Mouse (Mus musculus) neutrophil, adult 5-6 weeks (primary cell): Measurements from ENCODE around the gene Cpne2. TPM values are rescaled to one million over a fixed set of nuclear protein-coding genes. Genes with fewer than 3 reads are reported as not detected.

Experiments
- ATAC-seq: fragments of 151-379, 151-347 bp; 2 replicates; pipeline ENCODE4 v1.8.0; 2017; ENCODE audit warnings: mild to moderate bottlenecking, moderate TSS enrichment; ENCODE audit not compliant: insufficient number of reproducible peaks, poor library complexity, low FRiP score, severe bottlenecking; ENCODE audit errors: extremely low read depth
- total RNA-seq: library from RNA; stranded (forward); fragments of 200-1000 nt; gene quantifications from 2 replicates; pipeline ENCODE4 v1.2.3, GENCODE M21; 2017

The Cpne2 gene
- total RNA-seq, 1 experiment from 2014 or later, result 35.5 TPM

- ATAC-seq, result no peak
Measured at GRCm38 (mm10) chr8:94568098-94568497, 35.3 kb downstream of the Cpne2 start.

DNA sequence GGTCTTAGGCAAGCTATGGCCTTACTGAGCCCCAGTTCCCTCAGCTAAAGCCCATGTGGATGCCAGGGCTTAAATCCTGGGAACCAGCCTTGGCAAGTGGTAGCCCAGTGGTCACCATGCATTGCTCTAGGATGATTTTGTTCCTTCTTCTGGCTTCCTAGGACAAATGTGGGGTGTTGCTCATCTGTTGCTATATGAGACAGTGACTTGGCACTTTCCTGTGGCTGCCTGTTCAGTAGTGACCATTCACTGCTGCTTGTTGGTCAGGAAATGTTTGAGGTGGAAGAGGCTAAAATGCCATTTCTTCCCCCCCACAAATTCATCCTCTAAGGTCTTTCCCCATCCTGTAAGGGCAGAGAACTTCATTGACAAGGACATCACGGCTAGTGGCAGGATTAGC lies 36.6 kb downstream of the Cpne2 start:
- ATAC-seq, result no peak

DNA sequence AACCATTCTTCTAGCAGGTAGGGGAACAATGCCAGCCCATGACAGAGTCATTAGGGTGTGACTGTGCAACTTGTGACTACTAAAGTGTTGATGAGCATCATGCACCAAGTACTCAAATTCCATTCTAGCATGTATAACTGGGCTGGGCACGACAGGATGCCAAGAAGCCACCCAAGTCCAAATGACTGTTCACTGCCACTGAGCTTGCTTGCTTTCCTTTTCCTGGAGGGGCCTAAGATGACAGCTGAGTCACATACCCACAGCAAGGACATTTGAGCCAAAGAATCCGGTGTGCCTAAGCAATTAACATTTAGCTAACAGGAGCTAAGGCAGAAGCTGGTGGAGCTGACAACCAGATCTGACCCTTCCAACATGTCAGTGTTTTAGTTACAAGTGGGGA lies 39.1 kb downstream of the Cpne2 start:
- no peak for ATAC-seq

DNA sequence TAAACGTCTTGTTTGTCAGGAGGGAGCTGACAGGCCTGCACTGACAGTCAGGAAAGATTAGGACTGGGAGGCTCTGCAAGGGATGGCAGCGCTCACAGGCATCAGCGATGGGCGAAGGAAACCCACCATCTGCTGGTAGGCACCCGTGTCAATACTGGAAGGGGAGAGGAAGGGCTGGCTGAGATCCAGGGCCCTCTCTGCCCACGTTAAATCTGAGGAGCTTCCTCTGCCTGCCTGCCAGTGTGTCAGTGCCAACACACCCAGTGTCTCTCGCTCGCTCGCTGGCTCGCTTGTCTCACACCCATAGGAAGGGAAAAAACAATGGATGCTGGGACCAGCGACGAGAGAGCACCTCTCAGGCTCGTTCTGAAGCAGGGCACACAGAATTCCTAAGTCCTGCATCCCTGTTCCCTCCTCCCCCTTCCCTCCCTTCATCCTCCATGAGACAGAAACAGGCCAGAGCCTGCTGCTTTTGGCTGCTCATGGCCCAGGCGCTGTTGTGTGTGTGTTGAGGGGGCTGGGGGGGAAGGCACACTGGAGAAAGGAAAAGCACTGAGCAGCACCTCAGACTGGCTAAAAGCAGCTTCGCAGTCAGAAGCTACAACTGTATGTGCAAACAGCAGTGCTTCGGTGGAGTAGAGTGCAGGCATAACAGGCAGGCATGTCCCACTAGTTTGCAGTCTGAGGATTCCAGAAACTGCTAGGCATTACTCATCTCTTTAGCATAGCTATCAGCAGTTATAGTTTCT lies 41.5 kb downstream of the Cpne2 start:
- no peak for ATAC-seq

DNA sequence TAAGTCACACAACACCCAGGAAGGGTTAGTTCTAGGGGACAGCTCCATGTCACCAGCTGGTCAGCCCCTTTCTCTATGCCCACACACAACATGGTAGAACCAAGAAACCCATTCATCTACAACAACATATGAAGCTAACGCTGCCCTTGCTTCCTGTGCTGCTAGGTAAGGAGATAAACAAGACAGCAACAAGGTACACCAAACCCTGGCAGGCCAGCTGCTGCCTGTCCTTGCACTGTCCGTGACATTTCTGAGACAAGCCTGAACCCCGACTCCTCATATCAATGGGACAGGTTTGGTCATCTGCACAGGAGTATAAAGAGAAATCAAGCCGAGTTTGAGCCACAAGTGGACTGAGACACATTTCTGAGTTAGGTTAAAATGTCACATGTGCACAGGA lies 42.4 kb downstream of the Cpne2 start:
- no peak for ATAC-seq

DNA sequence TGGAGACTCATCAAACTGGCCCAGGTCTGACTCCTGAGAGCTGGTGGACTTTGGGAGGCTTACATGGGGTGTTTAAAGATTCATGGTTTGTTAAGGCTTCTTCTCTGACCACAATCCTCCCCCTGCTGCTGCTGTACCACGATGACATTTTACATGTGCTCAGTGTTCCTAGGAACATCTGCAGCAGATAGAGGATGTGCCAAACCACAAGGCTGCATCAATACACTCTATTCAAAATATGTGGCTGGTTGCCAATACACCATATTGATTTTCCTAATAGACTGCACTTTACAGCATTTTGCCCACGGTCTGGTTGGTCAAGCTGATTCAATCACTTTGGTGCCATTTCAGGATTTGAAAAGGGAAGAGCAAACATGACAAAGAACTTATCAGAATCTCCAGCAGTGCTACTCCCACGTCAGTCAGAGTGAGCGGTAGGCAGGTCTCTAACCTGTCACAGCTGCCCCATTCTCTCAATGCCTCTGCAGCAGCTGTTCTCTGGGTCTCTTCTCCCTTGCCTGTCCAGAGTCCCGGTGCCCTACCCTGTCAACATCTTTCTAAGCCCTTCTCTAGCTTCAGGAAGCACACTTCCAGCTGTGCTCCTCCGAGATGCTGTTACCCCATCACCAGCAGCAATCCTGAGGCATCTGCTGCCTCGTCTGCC lies 49.2 kb downstream of the Cpne2 start:
- ATAC-seq, result no peak

DNA sequence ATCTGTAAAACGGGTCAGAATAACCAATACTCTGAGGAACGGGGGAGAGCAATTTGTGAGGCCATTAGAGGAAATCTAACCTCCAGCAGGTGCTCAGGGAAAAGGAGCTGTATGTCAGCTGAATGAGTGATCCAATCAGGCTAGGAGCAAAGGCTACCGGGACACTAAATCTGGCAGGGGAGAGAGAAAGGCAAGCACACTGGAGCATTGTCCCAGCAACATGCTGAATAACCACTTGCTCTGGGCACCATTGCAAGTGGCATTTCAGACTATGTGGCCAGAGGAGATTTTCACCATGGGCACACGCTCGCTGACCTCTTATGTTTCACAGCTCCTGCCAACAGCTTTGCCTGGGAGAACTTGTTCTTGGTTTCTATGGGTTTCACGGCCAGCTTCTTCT lies 49.8 kb downstream of the Cpne2 start:
- ATAC-seq, result no peak

GRCm38 (mm10) chr8:94584238-94584817 lies 51.5 kb downstream of the Cpne2 start:
- peak; percentile 90 for ATAC-seq

GRCm38 (mm10) chr8:94591691-94592090 lies 58.9 kb downstream of the Cpne2 start:
- ATAC-seq, result no peak

GRCm38 (mm10) chr8:94594211-94594610 lies 61.4 kb downstream of the Cpne2 start:
- ATAC-seq, result peak; percentile 56; the same call in 1 of the 2 replicates

- no peak for ATAC-seq
Measured at GRCm38 (mm10) chr8:94600478-94600877, 67.7 kb downstream of the Cpne2 start.

DNA sequence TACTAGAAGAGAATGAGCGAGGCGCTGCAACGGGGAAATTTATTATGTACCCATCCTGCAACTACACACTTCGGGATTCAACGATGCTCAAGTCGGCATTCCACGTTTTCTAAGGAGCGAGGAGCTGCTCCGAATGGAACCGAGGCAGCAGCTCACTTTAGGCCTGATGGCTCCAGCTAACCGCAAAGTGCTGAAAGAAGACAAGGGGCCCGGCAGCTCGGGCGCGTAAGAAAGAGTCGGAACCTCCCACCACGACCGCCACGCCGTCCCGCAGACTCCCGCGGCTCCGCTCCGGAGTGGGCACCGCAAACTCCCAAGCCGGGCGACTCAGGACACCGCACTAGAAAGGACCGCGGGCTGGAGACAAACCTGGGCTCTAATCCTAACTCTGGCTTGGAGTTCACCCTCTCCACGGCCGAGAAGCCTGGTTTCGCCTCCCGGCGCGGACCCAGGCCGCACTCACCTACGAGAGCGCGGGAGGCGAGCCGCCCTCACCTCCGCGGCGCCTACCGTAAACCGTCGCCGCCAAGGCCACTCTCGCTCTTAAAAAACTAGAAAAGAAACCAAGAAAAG lies 68.3 kb downstream of the Cpne2 start:
- ATAC-seq, result no peak

DNA sequence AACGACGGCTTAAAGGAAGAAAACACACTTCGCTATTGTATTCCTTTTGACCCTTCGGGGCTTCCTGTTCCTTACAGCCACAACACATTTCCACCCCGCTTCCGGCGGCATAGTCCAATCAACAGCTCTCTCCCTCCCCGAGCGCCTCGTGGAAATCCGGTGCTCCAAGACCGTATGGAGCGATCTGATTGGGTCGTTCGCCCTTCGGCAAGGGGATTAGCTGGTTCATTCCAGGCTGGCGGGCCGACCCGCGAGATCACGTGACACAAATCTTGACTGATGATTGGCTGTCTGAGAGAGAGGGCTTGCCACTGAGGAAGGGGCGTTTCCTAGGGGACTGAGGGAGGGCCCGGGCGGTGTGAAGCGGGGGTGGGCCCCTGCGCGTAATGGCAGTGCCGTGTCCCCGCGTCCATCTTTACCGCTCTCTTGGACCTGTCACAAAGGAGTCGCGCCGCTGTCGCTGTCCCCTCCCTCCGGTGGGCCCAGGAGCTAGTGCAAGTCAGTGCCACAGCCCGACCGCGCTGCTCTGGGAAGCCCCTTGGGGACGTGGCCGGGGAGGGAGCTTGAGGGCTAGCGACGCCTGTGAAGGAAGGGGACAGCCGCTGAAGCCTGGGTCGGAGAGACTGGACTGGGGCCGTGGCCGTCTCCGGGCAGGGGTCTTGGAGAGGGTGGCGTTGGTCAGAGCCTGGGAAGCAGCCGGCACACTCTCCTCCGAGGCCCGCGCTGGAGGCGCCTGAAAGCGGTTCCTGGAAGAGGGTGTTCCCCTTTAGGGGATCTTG lies 69.0 kb downstream of the Cpne2 start, which contains the start of the genes Rspry1 and Fam192a:
TSS of gene Rspry1 (plus strand) at position 331 of the 779 bp plus-strand sequence.
TSS of gene Fam192a (minus strand) at position 391 of the 779 bp plus-strand sequence.
- peak; percentile 97 for ATAC-seq

- ATAC-seq, result no peak
Measured at GRCm38 (mm10) chr8:94602471-94603131, 69.8 kb downstream of the Cpne2 start.

GRCm38 (mm10) chr8:94604030-94604429 lies 71.2 kb downstream of the Cpne2 start:
- ATAC-seq, result no peak

- ATAC-seq, result no peak
Measured at GRCm38 (mm10) chr8:94607064-94607463, 74.3 kb downstream of the Cpne2 start.
